Mouse (Mus musculus) kidney, adult 18-20 months (tissue): ENCODE data around the gene Fam131a.
A peak's percentile ranks its signal among the peaks of the same experiment; 100 is the strongest.

Experiments used
- DNase-seq: peaks from one replicate; pipeline ENCODE4 v3.0.0; 2021

Fam131a gene

DNA sequence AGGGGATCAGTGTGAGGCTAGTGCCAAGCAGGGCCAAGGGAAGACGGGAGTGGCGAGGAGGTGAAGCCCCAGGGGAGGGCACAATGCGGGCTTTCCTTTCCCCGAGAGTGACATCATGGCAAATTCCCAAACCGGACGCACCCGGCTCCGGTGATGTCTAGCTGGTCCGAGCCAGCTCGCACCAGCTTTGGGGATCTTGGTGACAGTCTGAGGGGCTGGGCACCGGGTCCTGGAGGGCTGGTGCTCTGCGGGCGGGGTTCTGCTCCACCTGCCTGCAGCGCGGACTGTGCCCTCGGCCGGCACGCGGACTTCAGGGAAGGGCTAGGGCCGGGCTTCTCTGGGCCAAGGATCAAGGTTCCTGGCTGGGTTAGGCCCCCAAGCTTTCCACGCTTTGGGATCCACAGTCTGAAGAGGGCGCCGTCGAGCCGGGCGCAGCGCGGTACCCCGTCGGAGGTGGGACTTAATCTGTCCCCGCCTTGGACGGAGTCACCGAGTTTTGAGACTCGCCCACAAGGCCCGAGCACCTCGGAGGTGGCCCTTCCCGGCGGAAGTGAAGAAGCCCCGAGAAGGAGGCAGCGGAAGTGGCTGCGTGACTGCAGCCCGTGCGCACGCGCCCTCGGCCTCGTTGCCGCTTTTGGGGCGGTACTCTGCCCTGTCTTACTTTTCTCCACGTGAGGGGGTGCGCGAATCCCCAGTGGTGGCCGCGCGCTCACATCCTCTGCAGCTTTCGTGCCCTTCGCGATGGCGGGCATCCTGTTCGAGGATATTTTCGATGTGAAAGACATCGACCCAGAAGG, 24.3 kb downstream of the Fam131a start, which contains the start of the genes Polr2h and Clcn2:
Polr2h (plus strand) TSS at position 485 of the 797 bp plus-strand sequence.
Clcn2 (minus strand) TSS at position 566 of the 797 bp plus-strand sequence.
- peak; percentile 98 for DNase-seq

DNA sequence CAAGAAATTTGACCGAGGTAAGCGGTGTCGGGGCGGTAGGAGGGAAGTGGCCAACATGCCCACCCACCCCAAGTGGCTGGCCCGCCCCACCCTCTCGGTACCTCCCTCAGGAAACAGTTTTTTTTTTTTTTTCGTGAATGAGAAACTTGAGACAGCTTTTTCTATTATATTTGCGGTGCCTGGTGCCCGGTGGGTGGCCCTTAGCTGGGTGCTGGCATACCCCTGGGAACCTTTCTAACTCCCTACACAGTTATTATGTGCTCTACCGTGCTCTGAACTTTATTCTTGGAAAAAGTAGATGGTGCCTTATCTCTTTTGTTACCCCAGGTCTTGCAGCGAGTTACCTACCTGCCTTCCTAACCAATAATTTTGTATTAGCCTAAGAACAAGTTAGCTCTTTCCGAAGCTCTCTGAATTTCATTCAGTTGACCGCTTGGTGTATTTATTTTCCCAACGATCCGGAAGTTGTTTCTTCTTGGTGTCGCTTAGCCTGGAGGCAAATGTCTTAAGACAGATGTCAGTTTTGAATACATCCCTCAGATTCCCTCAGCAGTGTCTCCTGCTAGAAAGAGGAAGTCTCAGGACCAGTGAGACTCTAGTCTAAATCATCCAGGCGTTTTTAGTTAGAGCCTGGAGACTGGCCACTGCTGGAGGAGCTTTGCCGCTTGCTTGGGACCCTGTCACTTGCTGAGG, 25.1 kb downstream of the Fam131a start:
- no peak for DNase-seq

- no peak for DNase-seq
Observed at GRCm38 (mm10) chr16:20721808-20722207, 28.8 kb downstream of the Fam131a start.

- no peak for DNase-seq
Observed at GRCm38 (mm10) chr16:20722736-20723135, 29.7 kb downstream of the Fam131a start.

DNA sequence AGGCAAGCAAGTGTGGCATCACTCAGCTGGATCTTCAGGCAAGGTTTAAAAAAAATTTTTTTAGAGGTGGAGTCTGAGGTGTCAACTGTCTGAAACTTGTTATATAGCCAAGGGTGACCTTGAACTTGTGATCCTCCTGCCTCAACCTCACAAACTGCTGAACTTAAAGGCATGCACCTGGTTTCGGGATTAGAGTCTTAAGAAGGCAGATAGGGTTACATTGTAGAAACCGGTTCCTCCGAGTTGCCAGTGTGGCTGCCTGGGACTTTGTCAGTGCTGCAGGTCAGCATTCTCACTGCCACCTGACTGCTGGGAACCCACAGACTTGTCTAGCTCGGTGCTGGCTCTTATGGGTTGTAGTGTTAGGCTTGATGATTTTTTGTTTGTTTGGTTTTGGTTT, 30.2 kb downstream of the Fam131a start:
- no peak for DNase-seq

GRCm38 (mm10) chr16:20724338-20724748, 31.3 kb downstream of the Fam131a start:
- peak; percentile 66 for DNase-seq

GRCm38 (mm10) chr16:20725321-20725720, 32.3 kb downstream of the Fam131a start:
- no peak for DNase-seq

GRCm38 (mm10) chr16:20725750-20726149, 32.7 kb downstream of the Fam131a start:
- DNase-seq = no peak

GRCm38 (mm10) chr16:20726384-20726783, 33.3 kb downstream of the Fam131a start:
- DNase-seq = no peak

DNA sequence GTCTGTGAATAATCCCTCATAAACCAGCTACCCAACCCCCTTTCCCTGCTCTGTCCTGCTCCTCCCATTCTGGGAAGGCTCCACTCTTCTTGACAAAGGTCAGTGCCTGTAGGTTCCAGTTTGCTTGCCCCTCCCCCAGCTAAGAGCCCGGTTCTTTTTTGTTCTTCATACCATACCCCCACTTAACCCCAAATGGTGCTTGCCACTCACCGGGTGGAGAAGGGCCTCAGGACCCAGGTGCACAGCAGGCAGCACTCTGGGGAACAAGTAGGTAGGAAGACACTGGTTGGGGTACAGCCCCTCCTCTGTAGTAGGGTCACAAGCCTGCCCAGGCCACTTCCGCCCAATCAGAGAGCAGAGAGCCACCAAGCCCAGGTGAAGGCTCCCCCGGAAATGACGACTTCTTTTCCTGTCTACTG, 37.3 kb downstream of the Fam131a start:
- peak; percentile 77 for DNase-seq

GRCm38 (mm10) chr16:20731688-20732087, 38.6 kb downstream of the Fam131a start:
- DNase-seq = no peak

DNA sequence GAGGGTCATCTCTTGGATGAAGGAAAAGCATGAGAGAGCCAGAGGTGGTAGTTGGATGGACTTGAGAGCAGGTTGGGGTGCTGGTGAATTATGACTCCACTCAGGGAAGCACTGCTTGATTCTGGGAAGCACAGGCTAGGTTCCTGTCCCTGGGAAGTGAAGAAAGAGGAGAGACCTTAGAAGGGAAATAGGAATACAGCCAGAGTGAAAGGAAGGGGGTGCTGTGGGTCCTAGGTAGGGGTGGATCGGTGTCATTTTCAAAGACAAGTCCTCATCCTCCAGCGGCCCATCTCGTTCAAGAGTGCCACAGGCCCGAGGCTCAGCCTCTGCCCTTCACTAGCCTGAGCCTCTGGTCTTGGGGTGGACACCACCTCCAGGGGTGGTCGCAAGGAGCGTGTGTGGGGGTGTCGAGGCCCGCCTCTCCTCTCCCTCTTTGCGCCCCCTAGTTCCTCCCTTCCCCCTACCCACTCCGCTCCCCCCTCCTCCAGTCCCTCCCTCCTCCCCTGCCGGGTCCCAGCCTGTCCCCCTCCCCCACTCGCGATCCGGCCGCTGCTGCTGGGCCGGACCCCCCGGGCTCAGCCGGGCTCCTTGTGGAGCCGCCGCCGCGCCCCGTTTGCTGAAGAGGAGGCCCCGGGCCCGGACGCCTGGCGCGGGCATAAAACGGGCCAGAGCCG, 39.3 kb downstream of the Fam131a start:
- peak; percentile 13 for DNase-seq

GRCm38 (mm10) chr16:20732925-20733730, 40.1 kb downstream of the Fam131a start, which contains the start of gene Chrd:
Gene Chrd, plus strand, starts transcription at chr16:20733127.
- peak; percentile 67 for DNase-seq

GRCm38 (mm10) chr16:20733731-20734730, 41.0 kb downstream of the Fam131a start, which contains the start of gene Thpo:
Gene Thpo, minus strand, starts transcription at chr16:20734511.
- DNase-seq = peak; percentile 15

GRCm38 (mm10) chr16:20735651-20736050, 42.6 kb downstream of the Fam131a start:
- no peak for DNase-seq

GRCm38 (mm10) chr16:20736168-20736567, 43.1 kb downstream of the Fam131a start:
- no peak for DNase-seq

DNA sequence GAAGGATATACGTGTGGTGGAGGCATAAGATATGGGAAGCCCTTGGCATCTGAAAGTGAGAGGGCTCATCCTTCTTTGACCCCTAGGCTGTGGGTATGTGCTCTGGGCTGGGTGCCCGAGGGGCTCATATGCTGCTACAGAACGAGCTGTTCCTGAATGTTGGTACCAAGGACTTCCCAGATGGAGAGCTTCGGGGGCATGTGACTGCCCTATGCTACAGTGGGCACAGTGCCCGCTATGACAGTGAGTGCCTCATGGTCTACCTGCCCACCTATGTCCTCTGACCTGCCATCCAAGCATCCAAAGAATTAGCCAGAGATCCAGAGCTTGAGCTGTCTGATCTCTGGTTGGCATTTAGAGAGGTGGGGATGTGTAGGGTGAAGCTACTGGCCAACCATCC, 43.8 kb downstream of the Fam131a start:
- no peak for DNase-seq

DNA sequence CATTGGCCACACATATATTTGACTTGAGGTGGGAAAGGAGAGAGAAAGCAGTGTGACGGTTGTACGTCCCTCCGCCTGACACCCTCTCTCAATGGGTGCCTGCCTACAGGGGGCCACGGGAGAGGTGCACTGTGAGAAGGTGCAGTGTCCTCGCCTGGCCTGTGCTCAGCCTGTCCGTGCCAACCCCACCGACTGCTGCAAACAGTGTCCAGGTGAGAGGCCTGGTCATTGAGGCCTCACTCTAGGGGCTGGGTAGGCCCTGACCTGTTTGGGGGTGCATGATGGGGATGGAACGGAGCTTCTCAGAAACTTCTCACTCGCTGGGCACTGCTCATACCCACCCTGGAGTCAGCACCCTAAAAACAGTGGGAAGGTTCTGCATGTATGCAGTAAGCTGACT, 46.8 kb downstream of the Fam131a start:
- DNase-seq = no peak

GRCm38 (mm10) chr16:20746641-20747040, 53.6 kb downstream of the Fam131a start:
- no peak for DNase-seq

- no peak for DNase-seq
Observed at GRCm38 (mm10) chr16:20750518-20750917, 57.5 kb downstream of the Fam131a start.
